Mouse (Mus musculus) limb, embryonic 12.5 days (tissue): ENCODE measurements around the gene Slc25a33. TPM values are rescaled to one million over a fixed set of nuclear protein-coding genes. Genes with fewer than 3 reads are reported as not detected.

Experiments used
- ATAC-seq: fragments of 200-750 bp; cut with Nextera tagmentation; 2 replicates; pipeline ENCODE4 v1.8.0; 2017; ENCODE audit warnings: low read depth, moderate TSS enrichment; ENCODE audit not compliant: insufficient number of reproducible peaks, insufficient read depth, low FRiP score, low TSS enrichment
- H3K27ac ChIP-seq: fragments of 300-500 bp; sonication (generic); 2 replicates; pipeline ENCODE4 v1.5.1; 2016; ENCODE audit warnings: mild to moderate bottlenecking, moderate library complexity
- H3K27me3 ChIP-seq: fragments of 300-500 bp; sonication (generic); 2 replicates; pipeline ENCODE4 v1.6.1; 2016; ENCODE audit warnings: mild to moderate bottlenecking, moderate library complexity
- H3K36me3 ChIP-seq: fragments of 300-500 bp; sonication (generic); 2 replicates; pipeline ENCODE4 v1.6.1; 2016; ENCODE audit warnings: mild to moderate bottlenecking, moderate library complexity
- H3K4me1 ChIP-seq: fragments of 300-500 bp; sonication (generic); replicated peaks from 2 replicates; pipeline ENCODE4 v1.6.1; 2016
- H3K4me2 ChIP-seq: fragments of 300-500 bp; sonication (generic); 2 replicates; pipeline ENCODE4 v1.6.1; 2016; ENCODE audit warnings: mild to moderate bottlenecking, moderate library complexity
- H3K4me3 ChIP-seq: fragments of 300-500 bp; sonication (generic); replicated peaks from 2 replicates; pipeline ENCODE4 v1.5.1; 2016; ENCODE audit warnings: mild to moderate bottlenecking
- H3K9ac ChIP-seq: fragments of 300-500 bp; sonication (generic); replicated peaks from 2 replicates; pipeline ENCODE4 v1.6.1; 2016; ENCODE audit warnings: mild to moderate bottlenecking, moderate library complexity
- H3K9me3 ChIP-seq: fragments of 300-500 bp; sonication (generic); 2 replicates; pipeline ENCODE4 v1.6.1; 2016; ENCODE audit warnings: mild to moderate bottlenecking, moderate library complexity
- WGBS: fragments of 180-500 bp; shearing (Covaris S2); methylation state at CpG from one replicate; pipeline ENCODE4 v1.1.7; 2016; 5-methylcytosine and 5-hydroxymethylcytosine counted together
- polyA plus RNA-seq: library from polyadenylated mRNA; unstranded; fragments of >200 nt; fragmentation: Nextera tagmentation; extraction: Ambion mirVana; gene quantifications from 2 replicates; pipeline ENCODE4 v1.2.1, GENCODE M21; 2016

The Slc25a33 gene
- polyA plus RNA-seq, 1 experiment from 2014 or later, result 33.5 TPM

GRCm38 (mm10) chr4:149736581-149736980 lies 37.5 kb downstream of the Slc25a33 start:
- Histone ChIP-seq H3K4me3 (peak overlapping the region; percentile 91), H3K9me3 (no peaks in the 10 kb centered on the region), H3K27ac (no peak overlapping the region), H3K9ac (peak overlapping the region; percentile 89), H3K4me2 (peak overlapping the region; percentile 97), H3K36me3 (peaks cover 14% of the 10 kb centered on the region), H3K27me3 (no peaks in the 10 kb centered on the region), H3K4me1 (peaks cover 48% of the 10 kb centered on the region)
- no peak for ATAC-seq
- 35% methylated on average over 4 of the region's 4 CpGs for WGBS

GRCm38 (mm10) chr4:149735624-149736250 lies 38.3 kb downstream of the Slc25a33 start:
- Histone ChIP-seq H3K4me2 (peak overlapping the region; percentile 97), H3K4me3 (peak overlapping the region; percentile 91; the same call in 1 of the 2 replicates), H3K4me1 (peaks cover 50% of the 10 kb centered on the region)

GRCm38 (mm10) chr4:149734730-149735475 lies 39.2 kb downstream of the Slc25a33 start:
- Histone ChIP-seq H3K4me1 (peaks cover 50% of the 10 kb centered on the region), H3K9ac (0 out of 2 replicates have a peak overlapping the region, but pooled peaks have one; percentile 37), H3K27ac (no peak overlapping the region), H3K36me3 (peaks cover 24% of the 10 kb centered on the region), H3K9me3 (no peaks in the 10 kb centered on the region), H3K27me3 (no peaks in the 10 kb centered on the region), H3K4me3 (no peak overlapping the region), H3K4me2 (no peak overlapping the region)
- 89% methylated on average over 10 of the region's 10 CpGs for WGBS
- ATAC-seq, result no peak

More at GRCm38 (mm10) chr4:149735624-149736250, 38.3 kb downstream of the Slc25a33 start:
- WGBS, result 85% methylated on average over 5 of the region's 5 CpGs
- Histone ChIP-seq H3K36me3 (peaks cover 16% of the 10 kb centered on the region), H3K9me3 (no peaks in the 10 kb centered on the region), H3K9ac (peak overlapping the region; percentile 28; the same call in 1 of the 2 replicates), H3K27ac (no peak overlapping the region), H3K27me3 (no peaks in the 10 kb centered on the region)
- no peak for ATAC-seq

GRCm38 (mm10) chr4:149734246-149734645 lies 39.8 kb downstream of the Slc25a33 start:
- peak overlapping the region; percentile 8; the same call in 1 of the 2 replicates for H3K4me2 ChIP-seq

GRCm38 (mm10) chr4:149733748-149734147 lies 40.3 kb downstream of the Slc25a33 start:
- Histone ChIP-seq H3K9ac (peak overlapping the region; percentile 37; the same call in 1 of the 2 replicates), H3K4me3 (no peak overlapping the region), H3K36me3 (peaks cover 35% of the 10 kb centered on the region), H3K27ac (peak overlapping the region; percentile 41; the same call in 1 of the 2 replicates), H3K27me3 (no peaks in the 10 kb centered on the region), H3K4me2 (peak overlapping the region; percentile 8; the same call in 1 of the 2 replicates), H3K9me3 (no peaks in the 10 kb centered on the region), H3K4me1 (peaks cover 50% of the 10 kb centered on the region)
- 35% methylated on average over 6 of the region's 6 CpGs for WGBS
- no peak for ATAC-seq

More at GRCm38 (mm10) chr4:149734246-149734645, 39.8 kb downstream of the Slc25a33 start:
- peaks cover 30% of the 10 kb centered on the region for H3K36me3 ChIP-seq
- peak overlapping the region; percentile 37; the same call in 1 of the 2 replicates for H3K9ac ChIP-seq
- H3K27ac ChIP-seq, result peak overlapping the region; percentile 41; the same call in 1 of the 2 replicates
- ATAC-seq, result no peak
- H3K9me3 ChIP-seq, result no peaks in the 10 kb centered on the region
- no peak overlapping the region for H3K4me3 ChIP-seq
- no peaks in the 10 kb centered on the region for H3K27me3 ChIP-seq
- H3K4me1 ChIP-seq, result peaks cover 50% of the 10 kb centered on the region
- WGBS, result 77% methylated on average over 6 of the region's 6 CpGs

GRCm38 (mm10) chr4:149732800-149733199 lies 41.3 kb downstream of the Slc25a33 start:
- no peak overlapping the region for H3K4me3 ChIP-seq
- no peak overlapping the region for H3K9ac ChIP-seq
- peaks cover 50% of the 10 kb centered on the region for H3K4me1 ChIP-seq

GRCm38 (mm10) chr4:149732313-149732712 lies 41.8 kb downstream of the Slc25a33 start:
- ATAC-seq, result no peak

More at GRCm38 (mm10) chr4:149732800-149733199, 41.3 kb downstream of the Slc25a33 start:
- Histone ChIP-seq H3K36me3 (peaks cover 45% of the 10 kb centered on the region), H3K27ac (peak overlapping the region; percentile 20; the same call in 1 of the 2 replicates), H3K9me3 (no peaks in the 10 kb centered on the region), H3K27me3 (no peaks in the 10 kb centered on the region), H3K4me2 (0 out of 2 replicates have a peak overlapping the region, but pooled peaks have one; percentile 8)
- 79% methylated on average over 10 of the region's 10 CpGs for WGBS
- ATAC-seq, result no peak

GRCm38 (mm10) chr4:149730827-149731226 lies 43.2 kb downstream of the Slc25a33 start:
- Histone ChIP-seq H3K27ac (no peak overlapping the region), H3K4me2 (no peak overlapping the region), H3K9ac (no peak overlapping the region), H3K9me3 (no peaks in the 10 kb centered on the region), H3K36me3 (peaks cover 64% of the 10 kb centered on the region), H3K27me3 (no peaks in the 10 kb centered on the region), H3K4me1 (peaks cover 37% of the 10 kb centered on the region), H3K4me3 (no peak overlapping the region)
- no peak for ATAC-seq
- 77% methylated on average over 7 of the region's 7 CpGs for whole genome bisulfite sequencing

More at GRCm38 (mm10) chr4:149732313-149732712, 41.8 kb downstream of the Slc25a33 start:
- 87% methylated on average over 3 of the region's 3 CpGs for WGBS
- H3K9ac ChIP-seq, result no peak overlapping the region
- H3K4me1 ChIP-seq, result peaks cover 50% of the 10 kb centered on the region
- H3K4me2 ChIP-seq, result no peak overlapping the region
- no peaks in the 10 kb centered on the region for H3K9me3 ChIP-seq
- H3K4me3 ChIP-seq, result no peak overlapping the region
- peaks cover 49% of the 10 kb centered on the region for H3K36me3 ChIP-seq
- H3K27ac ChIP-seq, result 0 out of 2 replicates have a peak overlapping the region, but pooled peaks have one; percentile 20
- no peaks in the 10 kb centered on the region for H3K27me3 ChIP-seq

- Histone ChIP-seq H3K9me3 (no peaks in the 10 kb centered on the region), H3K36me3 (peaks cover 80% of the 10 kb centered on the region), H3K9ac (no peak overlapping the region), H3K4me2 (no peak overlapping the region), H3K4me1 (peaks cover 17% of the 10 kb centered on the region), H3K27ac (peak overlapping the region; percentile 45; the same call in 1 of the 2 replicates), H3K4me3 (no peak overlapping the region), H3K27me3 (no peaks in the 10 kb centered on the region)
- ATAC-seq, result no peak
- 81% methylated on average over 8 of the region's 8 CpGs for WGBS
Observed at GRCm38 (mm10) chr4:149728810-149729209, 45.3 kb downstream of the Slc25a33 start.

- H3K4me3 ChIP-seq, result no peak overlapping the region
- no peaks in the 10 kb centered on the region for H3K27me3 ChIP-seq
- peaks cover 5% of the 10 kb centered on the region for H3K4me1 ChIP-seq
- 0 out of 2 replicates have a peak overlapping the region, but pooled peaks have one; percentile 29 for H3K27ac ChIP-seq
- WGBS, result 94% methylated on average over 5 of the region's 5 CpGs
- H3K4me2 ChIP-seq, result no peak overlapping the region
- no peaks in the 10 kb centered on the region for H3K9me3 ChIP-seq
- no peak for ATAC-seq
- peaks cover 91% of the 10 kb centered on the region for H3K36me3 ChIP-seq
- no peak overlapping the region for H3K9ac ChIP-seq
Observed at GRCm38 (mm10) chr4:149727636-149728035, 46.4 kb downstream of the Slc25a33 start.
